Mouse (Mus musculus): ENCODE measurements around the gene Grk1. TPM values are rescaled to one million over a fixed set of nuclear protein-coding genes. Genes with fewer than 3 reads are reported as not detected.

The Grk1 gene
- total and polyA plus RNA-seq, 2 experiments from 2014 or later: 0.42 TPM; not detected in 1

DNA sequence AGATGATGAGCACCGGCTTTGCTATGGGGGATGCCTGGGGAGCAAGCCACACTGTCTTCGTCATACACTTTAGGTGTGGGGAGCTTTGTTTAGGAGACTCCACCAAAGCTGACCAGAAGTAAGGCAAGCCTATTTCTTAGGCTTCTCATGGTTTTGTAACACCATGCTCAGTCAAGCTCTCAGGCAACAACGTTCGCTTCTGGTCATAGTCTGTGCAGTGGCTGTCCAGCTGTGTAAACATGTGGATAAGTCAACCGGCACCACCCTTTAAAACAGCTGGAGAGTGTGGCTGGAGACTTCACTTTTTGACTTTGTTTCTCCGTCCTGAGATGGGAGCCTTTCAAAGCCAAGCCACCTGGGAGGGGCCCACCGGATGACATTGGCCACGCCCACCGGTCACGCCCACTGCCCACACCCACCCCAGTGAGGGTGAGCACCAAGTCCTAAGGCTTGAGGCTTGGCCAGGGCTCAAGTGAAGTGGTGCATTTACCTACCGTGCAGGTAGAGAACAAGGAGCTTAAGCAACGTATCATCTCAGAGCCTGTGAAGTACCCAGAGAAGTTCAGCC is 9.0 kb downstream of the Grk1 start:
- no peak for TF ChIP-seq EP300 (IDR thresholded peaks at IDR 0.05; ENCODE audit: low read depth)
- TF ChIP-seq CTCF (IDR thresholded peaks at IDR 0.05; ENCODE audit: low read depth): no peak
- H3K4me1 ChIP-seq (ENCODE audit: control insufficient read depth, insufficient read depth): no peaks in the 10 kb centered on the region
- no peak overlapping the region for H3K4me3 ChIP-seq (ENCODE audit: low read depth, low read length)
- ATAC-seq (ENCODE audit: insufficient read depth, low read depth): no peak
- H3K9ac ChIP-seq (replicated peaks; ENCODE audit: low read depth, low read length): no peak overlapping the region
- 0 out of 2 replicates have a peak, but pooled peaks cover 9% of the 10 kb centered on the region for H3K27me3 ChIP-seq (ENCODE audit: control insufficient read depth, insufficient read depth, low read length)
- WGBS: 51% methylated on average over 12 of the region's 12 CpGs
- no peak for DNase-seq (ENCODE audit: low spot score)
- no peak overlapping the region for H3K27ac ChIP-seq (ENCODE audit: low read depth)
- H3K36me3 ChIP-seq (replicated peaks; ENCODE audit: control insufficient read depth, insufficient read depth, low read length): no peaks in the 10 kb centered on the region
- no peak overlapping the region for H3K4me2 ChIP-seq (ENCODE audit: low read depth, low read length)
- no peaks in the 10 kb centered on the region for H3K9me3 ChIP-seq (replicated peaks; ENCODE audit: control insufficient read depth, low read length)

DNA sequence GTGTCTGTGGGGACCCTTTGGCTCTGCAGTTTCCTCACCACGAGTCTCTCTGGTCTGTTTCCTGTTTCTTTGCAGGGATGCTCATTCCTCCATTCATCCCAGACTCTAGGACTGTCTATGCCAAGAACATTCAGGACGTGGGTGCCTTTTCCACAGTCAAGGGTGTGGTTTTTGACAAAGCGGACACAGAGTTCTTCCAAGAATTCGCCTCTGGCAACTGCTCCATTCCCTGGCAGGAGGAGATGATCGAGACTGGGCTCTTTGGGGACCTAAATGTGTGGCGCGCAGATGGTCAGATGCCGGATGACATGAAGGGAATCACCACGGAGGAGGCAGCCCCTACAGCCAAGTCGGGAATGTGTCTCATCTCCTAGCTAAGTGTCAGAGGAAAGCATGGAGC is 11.0 kb downstream of the Grk1 start:
- WGBS: 62% methylated on average over 10 of the region's 10 CpGs
- Histone ChIP-seq H3K4me2 (ENCODE audit: low read depth, low read length) (no peak overlapping the region), H3K27ac (ENCODE audit: low read depth) (no peak overlapping the region), H3K9ac (replicated peaks; ENCODE audit: low read depth, low read length) (no peak overlapping the region), H3K27me3 (ENCODE audit: control insufficient read depth, insufficient read depth, low read length) (0 out of 2 replicates have a peak, but pooled peaks cover 9% of the 10 kb centered on the region), H3K4me1 (ENCODE audit: control insufficient read depth, insufficient read depth) (no peaks in the 10 kb centered on the region), H3K9me3 (replicated peaks; ENCODE audit: control insufficient read depth, low read length) (no peaks in the 10 kb centered on the region), H3K4me3 (ENCODE audit: low read depth, low read length) (no peak overlapping the region), H3K36me3 (replicated peaks; ENCODE audit: control insufficient read depth, insufficient read depth, low read length) (no peaks in the 10 kb centered on the region)
- ATAC-seq (ENCODE audit: insufficient read depth, low read depth) (no peak), DNase-seq (ENCODE audit: low spot score) (no peak)
- TF ChIP-seq EP300 (IDR thresholded peaks at IDR 0.05; ENCODE audit: low read depth): no peak
- no peak for TF ChIP-seq CTCF (IDR thresholded peaks at IDR 0.05; ENCODE audit: low read depth)

DNA sequence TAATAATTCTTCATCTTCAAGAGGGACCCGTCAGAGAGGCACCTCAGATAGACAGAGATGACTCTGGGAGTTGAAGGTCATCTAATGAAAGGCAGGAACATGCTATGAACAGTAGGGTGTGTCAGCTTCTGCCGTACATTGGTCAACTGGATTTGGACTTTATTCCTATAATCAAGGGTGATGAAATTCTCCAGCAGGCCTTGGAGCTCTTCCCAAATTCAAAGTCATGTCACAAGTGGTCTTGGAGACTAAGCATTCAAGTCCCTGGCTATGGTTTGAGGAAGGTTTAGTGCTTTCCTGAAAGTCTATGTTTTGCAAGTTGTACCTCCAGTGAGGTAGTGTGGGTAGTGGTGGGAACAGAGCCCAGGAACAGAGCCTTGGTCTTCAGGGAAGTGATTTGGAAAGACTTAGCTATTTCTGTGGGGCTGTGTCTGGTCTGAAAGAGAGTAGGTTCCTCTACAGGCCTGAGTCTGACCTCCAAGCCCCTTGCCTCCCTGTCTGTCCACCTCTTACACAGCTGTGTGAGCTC is 14.3 kb downstream of the Grk1 start:
- H3K9ac ChIP-seq (replicated peaks; ENCODE audit: low read depth, low read length): no peak overlapping the region
- no peaks in the 10 kb centered on the region for H3K4me1 ChIP-seq (ENCODE audit: control insufficient read depth, insufficient read depth)
- ATAC-seq (ENCODE audit: insufficient read depth, low read depth) (no peak), DNase-seq (ENCODE audit: low spot score) (no peak)
- H3K36me3 ChIP-seq (replicated peaks; ENCODE audit: control insufficient read depth, insufficient read depth, low read length): no peaks in the 10 kb centered on the region
- 59% methylated on average over 2 of the region's 2 CpGs for WGBS
- H3K4me2 ChIP-seq (ENCODE audit: low read depth, low read length): no peak overlapping the region
- no peak for TF ChIP-seq CTCF (IDR thresholded peaks at IDR 0.05; ENCODE audit: low read depth)
- TF ChIP-seq EP300 (IDR thresholded peaks at IDR 0.05; ENCODE audit: low read depth): no peak
- H3K27ac ChIP-seq (ENCODE audit: low read depth): no peak overlapping the region
- H3K27me3 ChIP-seq (ENCODE audit: control insufficient read depth, insufficient read depth, low read length): no peaks in the 10 kb centered on the region
- H3K4me3 ChIP-seq (ENCODE audit: low read depth, low read length): no peak overlapping the region
- no peaks in the 10 kb centered on the region for H3K9me3 ChIP-seq (replicated peaks; ENCODE audit: control insufficient read depth, low read length)

DNA sequence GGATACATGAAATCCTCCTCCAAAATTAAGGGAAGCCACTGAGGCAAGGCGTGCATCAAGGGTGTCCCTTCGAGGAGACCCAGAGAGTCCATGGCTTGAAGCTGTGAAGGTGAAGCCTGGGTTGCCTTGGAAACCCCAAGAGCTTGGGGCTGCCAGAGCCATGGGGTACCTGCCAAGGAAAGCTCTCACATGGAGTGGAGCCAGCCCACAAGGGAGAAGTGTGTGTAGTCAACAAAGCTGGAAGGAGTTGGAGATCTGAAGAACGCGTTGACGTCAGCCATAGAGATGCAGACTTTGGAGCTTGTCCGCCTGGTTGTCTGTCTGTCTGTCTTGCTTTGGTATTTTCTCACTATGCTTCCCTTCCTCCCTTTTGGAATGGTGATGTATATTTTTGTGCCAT is 16.1 kb downstream of the Grk1 start:
- no peaks in the 10 kb centered on the region for H3K9me3 ChIP-seq (replicated peaks; ENCODE audit: control insufficient read depth, low read length)
- H3K4me3 ChIP-seq (ENCODE audit: low read depth, low read length): no peak overlapping the region
- ATAC-seq (ENCODE audit: insufficient read depth, low read depth) (no peak), DNase-seq (ENCODE audit: low spot score) (no peak)
- H3K27me3 ChIP-seq (ENCODE audit: control insufficient read depth, insufficient read depth, low read length): no peaks in the 10 kb centered on the region
- TF ChIP-seq EP300 (IDR thresholded peaks at IDR 0.05; ENCODE audit: low read depth) (no peak), CTCF (IDR thresholded peaks at IDR 0.05; ENCODE audit: low read depth) (no peak)
- no peak overlapping the region for H3K27ac ChIP-seq (ENCODE audit: low read depth)
- no peaks in the 10 kb centered on the region for H3K36me3 ChIP-seq (replicated peaks; ENCODE audit: control insufficient read depth, insufficient read depth, low read length)
- H3K4me1 ChIP-seq (ENCODE audit: control insufficient read depth, insufficient read depth): no peaks in the 10 kb centered on the region
- no peak overlapping the region for H3K4me2 ChIP-seq (ENCODE audit: low read depth, low read length)
- H3K9ac ChIP-seq (replicated peaks; ENCODE audit: low read depth, low read length): no peak overlapping the region
- 86% methylated on average over 6 of the region's 6 CpGs for WGBS

DNA sequence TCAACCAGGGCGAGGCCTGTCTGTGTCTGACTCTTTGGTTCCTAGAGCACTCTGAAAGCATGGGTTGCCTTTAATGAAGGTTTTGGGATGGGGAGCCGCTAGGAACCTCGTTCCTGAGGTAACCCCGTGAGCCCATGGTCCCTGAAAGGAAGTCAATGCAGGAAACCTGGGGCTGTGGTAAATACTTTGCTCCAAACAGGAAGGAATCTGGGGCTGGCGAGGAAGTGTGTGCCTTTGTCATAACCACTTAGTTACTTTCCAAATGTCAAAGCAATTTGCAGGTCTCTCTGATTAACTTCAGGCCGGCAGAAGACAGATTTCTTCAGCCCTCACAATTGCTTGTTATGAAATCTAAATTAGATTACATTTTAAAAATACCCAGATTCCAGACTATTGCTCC is 22.5 kb downstream of the Grk1 start:
- H3K4me2 ChIP-seq (ENCODE audit: low read depth, low read length): no peak overlapping the region
- TF ChIP-seq CTCF (IDR thresholded peaks at IDR 0.05; ENCODE audit: low read depth): no peak
- no peak for TF ChIP-seq EP300 (IDR thresholded peaks at IDR 0.05; ENCODE audit: low read depth)
- ATAC-seq (ENCODE audit: insufficient read depth, low read depth): no peak
- no peaks in the 10 kb centered on the region for H3K36me3 ChIP-seq (replicated peaks; ENCODE audit: control insufficient read depth, insufficient read depth, low read length)
- H3K9ac ChIP-seq (replicated peaks; ENCODE audit: low read depth, low read length): no peak overlapping the region
- WGBS: 49% methylated on average over 6 of the region's 6 CpGs
- H3K4me3 ChIP-seq (ENCODE audit: low read depth, low read length): no peak overlapping the region
- H3K4me1 ChIP-seq (ENCODE audit: control insufficient read depth, insufficient read depth): no peaks in the 10 kb centered on the region
- H3K27ac ChIP-seq (ENCODE audit: low read depth): peak overlapping the region; percentile 54; the same call in 1 of the 2 replicates
- H3K9me3 ChIP-seq (replicated peaks; ENCODE audit: control insufficient read depth, low read length): no peaks in the 10 kb centered on the region
- no peak for DNase-seq (ENCODE audit: low spot score)
- H3K27me3 ChIP-seq (ENCODE audit: control insufficient read depth, insufficient read depth, low read length): no peaks in the 10 kb centered on the region

DNA sequence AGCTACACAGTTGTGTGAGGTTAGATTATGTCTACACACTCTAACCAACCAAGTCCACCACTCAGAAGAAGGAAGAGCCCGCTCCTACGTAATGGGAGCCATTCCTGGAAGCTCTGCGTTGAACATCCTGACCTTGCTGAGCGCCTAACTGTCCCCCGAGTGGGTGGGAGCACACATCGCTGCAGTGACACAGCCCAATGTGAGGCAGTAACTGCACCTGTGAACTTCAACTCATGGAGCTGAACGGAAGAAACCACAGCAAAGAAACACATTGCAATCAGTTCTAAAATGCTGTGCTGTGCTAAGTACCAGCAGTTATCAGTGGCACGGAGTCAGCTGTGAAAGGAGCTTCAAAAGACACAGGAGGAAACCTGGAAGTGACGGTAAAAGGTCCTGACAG is 23.3 kb downstream of the Grk1 start:
- H3K27me3 ChIP-seq (ENCODE audit: control insufficient read depth, insufficient read depth, low read length): no peaks in the 10 kb centered on the region
- no peaks in the 10 kb centered on the region for H3K9me3 ChIP-seq (replicated peaks; ENCODE audit: control insufficient read depth, low read length)
- H3K4me2 ChIP-seq (ENCODE audit: low read depth, low read length): no peak overlapping the region
- peak overlapping the region; percentile 54; the same call in 1 of the 2 replicates for H3K27ac ChIP-seq (ENCODE audit: low read depth)
- TF ChIP-seq EP300 (IDR thresholded peaks at IDR 0.05; ENCODE audit: low read depth) (no peak), CTCF (IDR thresholded peaks at IDR 0.05; ENCODE audit: low read depth) (no peak)
- H3K36me3 ChIP-seq (replicated peaks; ENCODE audit: control insufficient read depth, insufficient read depth, low read length): no peaks in the 10 kb centered on the region
- no peak overlapping the region for H3K4me3 ChIP-seq (ENCODE audit: low read depth, low read length)
- no peak for DNase-seq (ENCODE audit: low spot score)
- WGBS: 64% methylated on average over 9 of the region's 9 CpGs
- ATAC-seq (ENCODE audit: insufficient read depth, low read depth): no peak
- no peaks in the 10 kb centered on the region for H3K4me1 ChIP-seq (ENCODE audit: control insufficient read depth, insufficient read depth)
- H3K9ac ChIP-seq (replicated peaks; ENCODE audit: low read depth, low read length): no peak overlapping the region
